Mouse (Mus musculus) T-cell, adult 2 months (primary cell): ENCODE results near the gene Cfap54.

Experiments used
- DNase-seq: peaks from one replicate; pipeline ENCODE4 v3.0.0; 2022; ENCODE audit warnings: low spot score

Cfap54 gene

GRCm38 (mm10) chr10:93053315-93053714 is 28.1 kb downstream of the Cfap54 start:
- DNase-seq = no peak

DNA sequence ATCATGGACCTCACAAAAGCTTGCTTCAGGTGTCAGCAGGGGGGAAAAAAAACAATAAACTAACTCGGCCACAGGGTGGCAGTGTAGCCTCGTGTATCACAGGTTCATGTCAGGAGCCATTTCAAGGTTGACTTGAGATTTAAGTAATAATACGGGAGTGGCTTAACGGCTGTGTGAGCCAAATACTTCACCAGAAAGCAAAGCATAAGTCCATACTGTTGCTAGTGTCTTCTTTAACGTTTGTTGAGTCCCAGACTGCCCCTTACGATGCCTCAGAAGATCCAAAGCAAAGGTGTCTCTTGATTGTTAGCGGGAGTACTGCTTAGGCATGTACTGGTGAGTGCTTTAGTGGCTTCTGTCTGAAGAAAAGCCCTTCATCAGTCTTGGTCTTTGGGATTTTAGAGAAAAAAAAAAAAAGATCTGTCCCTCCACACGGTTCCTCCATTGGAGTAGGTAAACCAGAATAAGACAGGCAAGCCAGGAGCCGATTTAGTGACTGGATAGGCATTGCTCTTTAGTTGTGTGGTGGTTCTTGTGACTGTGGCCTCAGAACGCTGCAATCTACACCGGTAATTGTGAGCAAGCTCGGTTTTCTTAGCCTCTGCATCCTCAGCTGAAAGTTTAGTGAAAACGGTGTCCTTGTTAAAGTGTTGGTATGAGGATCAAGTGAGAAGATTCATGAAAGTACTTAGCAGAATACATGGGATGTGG is 30.2 kb downstream of the Cfap54 start:
- DNase-seq = peak; percentile 82

- DNase-seq = peak; percentile 27
Measured at GRCm38 (mm10) chr10:93050571-93050970, 30.8 kb downstream of the Cfap54 start.

GRCm38 (mm10) chr10:93043195-93043594 is 38.2 kb downstream of the Cfap54 start:
- no peak for DNase-seq

- DNase-seq = peak; percentile 61
Measured at GRCm38 (mm10) chr10:93041850-93042249, 39.6 kb downstream of the Cfap54 start.

DNA sequence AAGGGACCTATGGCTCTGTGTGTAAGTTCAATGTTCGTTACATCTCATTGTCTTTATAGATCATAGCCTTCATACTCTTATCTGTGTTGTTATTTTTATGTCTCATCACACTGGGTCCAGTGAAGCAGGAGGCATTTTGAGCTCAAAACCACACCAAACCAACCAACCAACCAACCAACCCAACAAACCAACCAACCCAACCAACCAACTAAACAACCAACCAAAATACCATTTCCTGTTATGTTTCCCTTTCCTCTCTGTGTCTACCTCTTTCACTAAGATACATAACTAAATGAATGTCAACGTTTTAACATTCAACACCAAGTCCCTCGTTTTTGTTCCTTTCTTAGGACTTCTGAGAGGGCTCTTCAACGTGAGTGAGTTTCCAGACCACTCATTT is 40.0 kb downstream of the Cfap54 start:
- peak; percentile 58 for DNase-seq

- no peak for DNase-seq
Measured at GRCm38 (mm10) chr10:93036532-93036931, 44.9 kb downstream of the Cfap54 start.

DNA sequence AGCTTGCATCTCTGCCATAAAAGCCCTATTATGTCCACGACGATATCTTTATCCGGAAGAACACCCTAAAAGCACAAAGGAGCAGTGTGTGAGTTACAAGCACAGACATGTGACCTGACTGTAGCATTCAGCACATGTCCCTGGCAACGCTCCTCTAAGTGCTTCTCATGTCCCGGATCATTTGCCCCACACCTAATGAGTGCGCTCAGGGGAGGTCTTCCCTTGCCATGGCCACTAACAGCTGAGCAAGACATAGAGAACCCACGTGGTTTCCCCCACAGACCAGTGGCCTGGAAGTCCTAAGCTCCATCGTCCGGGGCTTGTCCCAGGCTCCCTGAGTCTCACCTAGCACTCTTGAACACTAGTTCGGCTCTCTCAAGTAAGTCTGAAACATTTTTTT is 45.9 kb downstream of the Cfap54 start:
- DNase-seq = no peak

DNA sequence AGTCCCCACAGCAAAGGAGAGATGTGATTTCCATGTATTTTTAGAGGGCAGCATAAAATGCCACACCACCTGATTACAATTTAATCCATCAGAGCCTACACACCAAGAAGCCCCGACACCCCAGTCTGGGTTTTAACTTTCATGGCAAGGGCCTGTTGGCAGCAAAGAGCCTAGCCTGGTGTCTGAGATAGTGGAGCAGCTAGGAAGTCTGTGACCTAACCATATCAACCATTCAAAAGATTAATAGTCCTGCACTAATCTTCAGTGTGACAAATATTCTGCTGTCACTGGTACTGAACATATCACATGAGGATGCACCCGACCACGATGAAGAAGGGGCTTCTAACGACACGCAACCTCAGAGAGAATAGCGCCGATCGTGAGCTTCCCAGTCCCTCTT is 58.1 kb downstream of the Cfap54 start:
- no peak for DNase-seq

DNA sequence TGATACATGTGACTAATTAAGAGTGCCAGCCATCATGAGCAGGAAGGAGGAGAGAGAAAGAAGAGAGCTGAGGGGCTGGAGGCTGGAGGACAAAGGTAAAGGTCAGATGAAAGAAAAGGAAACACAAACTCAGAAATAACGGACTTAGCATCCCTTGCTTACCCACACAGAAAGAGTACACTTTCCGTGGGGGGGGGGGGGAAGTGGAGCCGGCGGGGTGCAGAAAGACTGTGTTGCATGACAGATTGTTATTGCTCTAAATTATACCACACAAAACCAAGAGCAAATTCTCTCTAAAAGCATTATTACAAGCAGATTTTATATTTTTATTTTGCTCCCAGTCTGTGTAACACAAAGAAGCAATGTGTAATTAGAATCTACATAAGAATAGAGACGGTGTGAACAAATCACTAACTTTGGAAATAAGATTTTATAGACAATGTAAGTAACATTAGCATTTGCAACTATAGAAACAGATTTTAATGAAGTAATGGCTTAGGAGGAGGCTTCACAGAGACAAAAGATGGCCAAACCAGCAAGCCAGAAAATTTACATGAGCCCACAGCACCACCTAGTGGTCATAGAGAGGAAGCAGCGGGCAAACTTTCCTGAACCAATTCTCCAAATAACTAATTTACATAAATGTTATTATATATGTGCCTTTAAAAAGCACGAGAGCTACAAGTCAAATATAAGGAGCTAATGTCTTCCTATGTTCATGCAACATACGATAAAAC is 67.2 kb downstream of the Cfap54 start:
- peak; percentile 44 for DNase-seq

DNA sequence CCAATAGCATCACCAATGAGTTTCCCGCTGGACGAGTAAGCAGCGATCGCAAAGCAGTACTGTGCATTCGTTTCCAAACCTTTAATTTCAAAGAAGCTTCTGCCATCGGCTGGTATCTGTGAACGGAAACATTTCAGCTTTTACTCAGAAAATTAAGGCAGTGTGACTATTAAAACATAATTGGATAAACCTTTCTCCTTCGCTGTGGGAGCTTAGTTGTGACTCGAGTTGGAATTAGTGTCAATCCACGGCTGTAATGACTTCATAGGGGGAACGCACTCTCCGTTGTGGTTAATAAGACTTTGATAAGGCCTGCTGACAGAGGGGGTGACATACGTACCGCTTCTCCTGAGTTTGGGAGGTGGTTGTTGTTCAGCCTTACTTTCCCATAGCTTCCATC is 70.3 kb downstream of the Cfap54 start:
- no peak for DNase-seq

DNA sequence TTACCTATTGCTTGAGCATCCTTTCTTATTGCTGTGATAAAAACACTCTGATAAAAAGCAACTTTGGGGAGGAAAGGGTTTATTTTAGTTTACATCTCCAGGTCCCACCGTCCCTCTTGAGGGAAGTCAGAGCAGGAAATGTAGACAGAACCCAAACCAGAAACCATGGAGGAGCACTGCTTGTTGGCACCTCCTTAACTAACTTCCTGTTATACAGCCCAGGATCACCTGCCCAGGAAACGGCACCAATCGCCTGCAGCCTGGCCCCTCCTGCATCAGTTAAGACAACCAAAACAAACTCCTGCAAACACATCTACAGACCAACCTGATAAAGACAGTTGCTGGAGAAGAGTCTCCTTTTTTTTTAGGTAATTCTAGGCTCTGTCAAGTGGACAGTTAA is 74.4 kb downstream of the Cfap54 start:
- DNase-seq = no peak

DNA sequence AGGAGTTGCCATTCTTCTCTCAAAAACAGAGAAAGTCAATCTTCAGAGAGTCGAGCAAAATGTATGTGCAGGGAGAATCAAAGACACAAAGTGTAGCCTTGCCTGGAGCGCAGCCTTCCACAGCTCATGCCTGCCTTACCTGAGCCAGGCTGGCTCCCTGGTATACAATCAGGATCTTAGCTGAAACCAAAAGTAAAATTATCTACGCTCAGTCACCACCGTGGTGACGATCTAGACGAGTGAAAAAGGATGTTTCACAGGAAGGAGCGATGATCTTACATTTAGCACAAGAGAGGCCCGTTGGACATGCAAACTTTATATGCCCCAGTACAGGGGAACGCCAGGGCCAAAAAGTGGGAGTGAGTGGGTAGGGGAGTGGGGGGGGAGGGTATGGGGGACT is 75.0 kb downstream of the Cfap54 start:
- no peak for DNase-seq

GRCm38 (mm10) chr10:92998536-92998935 is 82.9 kb downstream of the Cfap54 start:
- no peak for DNase-seq

- DNase-seq = no peak
Measured at GRCm38 (mm10) chr10:92995186-92995585, 86.2 kb downstream of the Cfap54 start.

DNA sequence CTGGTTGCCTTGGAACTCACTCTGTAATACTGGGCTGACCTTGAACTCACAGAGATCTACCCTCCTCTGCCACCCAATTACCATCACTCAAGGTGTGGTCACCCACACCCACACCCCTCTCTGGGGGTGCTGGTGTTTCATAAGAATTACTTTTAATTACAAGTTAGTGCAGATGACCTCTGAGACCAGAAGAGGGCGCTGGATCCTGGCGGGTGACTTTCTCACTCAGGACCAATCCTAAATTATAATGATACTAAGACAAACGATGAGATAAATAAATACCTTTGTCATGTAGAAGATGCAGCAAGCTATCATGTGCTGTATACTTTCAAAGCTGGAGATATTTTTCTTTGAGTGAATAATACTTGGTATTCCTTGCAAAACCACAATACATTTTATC is 87.1 kb downstream of the Cfap54 start:
- DNase-seq = no peak

DNA sequence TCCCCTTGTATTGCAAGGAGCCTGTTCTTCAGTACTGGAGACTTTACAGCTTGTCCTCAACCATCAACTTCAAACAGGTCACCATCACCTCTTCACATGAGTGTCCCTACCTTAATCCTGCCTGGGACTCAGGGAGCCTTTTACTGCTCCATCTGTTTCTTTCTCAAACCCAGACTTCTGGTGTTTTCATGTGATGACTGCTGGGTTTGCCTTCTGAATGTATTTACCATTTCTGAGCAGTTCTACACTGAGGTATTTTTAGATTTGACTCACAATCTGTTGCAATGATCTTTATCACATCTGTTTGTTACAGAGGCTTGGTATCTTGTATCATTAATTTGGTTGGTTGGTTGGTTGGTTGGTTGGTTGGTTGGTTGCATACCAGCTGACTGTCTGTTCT is 88.9 kb downstream of the Cfap54 start:
- DNase-seq = no peak

DNA sequence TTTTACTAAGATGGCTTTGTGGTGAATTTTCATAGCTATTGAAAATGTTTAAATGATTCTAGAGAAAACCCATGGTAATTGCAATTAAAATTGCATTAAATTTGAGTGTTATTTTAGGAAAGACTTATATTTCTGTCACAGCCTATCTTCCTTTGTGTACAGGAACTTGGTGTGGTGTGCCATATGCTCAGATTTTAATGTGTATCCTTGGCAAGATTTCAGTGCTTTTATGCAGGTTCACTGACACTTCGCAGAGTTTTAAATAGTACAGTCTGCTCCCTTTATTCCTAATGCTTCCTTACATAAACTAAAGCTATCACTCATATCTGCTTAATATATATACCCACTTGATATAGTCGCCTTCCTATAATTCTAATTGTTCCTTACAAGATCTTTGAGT is 90.8 kb downstream of the Cfap54 start:
- DNase-seq = no peak

GRCm38 (mm10) chr10:92965134-92965533 is 116.3 kb downstream of the Cfap54 start:
- DNase-seq = no peak

DNA sequence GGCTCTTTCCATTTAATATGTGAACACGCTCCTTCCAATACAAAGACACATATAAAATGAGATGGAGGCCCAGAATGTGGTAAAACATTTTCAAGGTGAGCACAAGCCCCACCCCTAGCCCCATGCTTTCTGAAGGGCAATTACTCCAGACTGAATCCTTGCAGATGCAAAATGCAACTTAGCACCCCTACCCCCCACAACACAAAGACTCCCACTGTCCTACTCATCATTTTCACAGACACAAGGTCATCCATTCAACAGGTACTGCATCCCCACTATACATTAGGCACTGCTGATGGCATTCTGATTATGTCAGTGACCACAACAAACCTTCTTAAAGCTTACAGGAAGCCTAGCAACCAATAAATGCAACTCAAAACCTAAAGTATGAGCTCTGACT is 131.4 kb downstream of the Cfap54 start:
- DNase-seq = no peak

DNA sequence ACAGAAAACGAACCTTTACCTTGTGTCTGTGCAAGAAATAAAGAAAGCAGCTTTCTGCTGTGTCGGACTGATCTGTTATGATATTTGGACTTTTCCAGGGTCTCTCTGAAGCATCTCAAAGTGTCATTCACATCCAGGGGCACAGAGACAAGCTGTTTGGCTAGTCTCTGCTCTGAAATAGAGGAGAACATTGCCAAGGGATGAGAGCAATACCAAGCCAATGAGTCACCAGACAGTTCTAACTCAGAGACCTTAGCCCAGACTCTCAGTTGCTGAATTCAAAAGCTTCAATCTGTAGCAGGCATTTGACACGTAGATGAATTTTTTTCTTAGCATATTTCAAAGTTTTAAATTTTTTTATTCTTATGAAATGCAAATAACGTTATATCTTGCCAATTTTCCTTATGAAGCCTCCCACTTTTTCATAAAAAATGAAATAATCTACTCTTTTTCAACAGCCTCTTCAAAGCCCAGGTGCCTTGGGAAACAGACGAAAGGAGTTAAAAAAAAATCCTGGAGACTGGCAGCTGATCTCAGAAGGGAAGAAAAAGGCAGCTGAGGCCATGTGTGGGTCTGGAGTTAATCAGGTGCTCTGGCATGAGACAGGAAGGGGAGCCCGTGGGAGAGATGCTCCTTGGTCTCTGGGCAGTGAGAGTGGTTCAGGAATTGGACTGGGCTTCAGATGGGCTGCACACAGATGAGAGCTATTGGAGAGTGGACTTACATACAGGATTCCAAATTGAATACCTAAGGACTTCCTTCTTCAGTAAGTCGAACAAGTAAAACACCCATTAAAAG is 138.4 kb downstream of the Cfap54 start:
- no peak for DNase-seq

GRCm38 (mm10) chr10:92941616-92942015 is 139.8 kb downstream of the Cfap54 start:
- DNase-seq = no peak

DNA sequence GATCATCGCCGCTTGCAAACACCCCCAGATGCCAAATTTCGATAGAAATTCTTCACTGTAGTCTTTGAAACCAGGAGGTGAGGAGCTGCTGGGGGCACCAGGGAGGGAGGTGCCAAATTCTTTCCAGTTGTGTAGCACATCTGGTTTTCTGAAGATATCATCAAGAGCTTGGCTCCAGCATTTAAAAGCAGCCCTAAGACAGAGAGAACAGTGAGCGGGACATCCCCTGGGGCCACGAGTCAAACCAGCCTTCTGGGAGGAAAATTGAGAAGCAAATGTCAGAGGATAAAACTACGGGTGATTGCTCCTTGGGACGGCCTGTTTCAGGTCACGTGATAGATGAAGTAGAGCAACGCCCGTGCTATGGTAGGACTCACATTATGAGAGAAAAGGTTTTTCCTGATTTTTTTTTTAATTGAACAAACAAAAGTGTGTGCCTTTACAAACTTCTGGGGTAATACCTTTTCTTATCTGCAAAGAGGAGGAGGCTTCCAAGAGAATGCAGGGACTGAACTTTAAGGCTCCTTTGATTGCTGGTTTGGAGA is 143.6 kb downstream of the Cfap54 start:
- DNase-seq = no peak
